Mouse (Mus musculus): ENCODE measurements around the gene Idnk. TPM values are rescaled to one million over a fixed set of nuclear protein-coding genes. Genes with fewer than 3 reads are reported as not detected.
A peak's percentile ranks its signal among the peaks of the same experiment; 100 is the strongest.

The Idnk gene
- polyA plus RNA-seq, 1 experiment from 2014 or later: 72.4 TPM

DNA sequence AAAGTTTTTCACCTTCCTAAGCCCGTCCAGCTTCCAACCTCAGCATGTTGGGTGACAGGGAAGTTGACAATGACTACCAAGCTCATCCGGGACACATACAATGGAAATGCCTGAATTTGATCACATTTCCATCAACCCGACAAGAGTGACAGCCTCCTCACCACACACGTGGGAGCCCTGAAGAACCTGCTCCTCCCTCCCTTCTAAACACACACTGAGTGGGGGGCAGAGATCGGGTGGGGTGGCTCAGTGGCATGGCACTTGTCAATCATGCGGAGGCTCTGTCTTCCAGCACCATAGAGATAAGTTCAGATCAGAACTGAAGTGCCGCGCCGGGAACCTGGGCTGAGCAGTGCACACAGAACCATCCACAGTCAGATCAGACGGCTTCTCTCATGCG is 7.0 kb upstream of the Idnk start:
- H3K27ac ChIP-seq (ENCODE audit: low read depth, low read length): no peak overlapping the region
- ATAC-seq: no peak
- WGBS: 75% methylated on average over 11 of the region's 11 CpGs
- no peaks in the 10 kb centered on the region for H3K36me3 ChIP-seq (ENCODE audit: control insufficient read depth, insufficient read depth, low read length)
- DNase-seq (ENCODE audit: low spot score): no peak
- H3K9me3 ChIP-seq (replicated peaks; ENCODE audit: control insufficient read depth, low read length): no peaks in the 10 kb centered on the region
- H3K4me3 ChIP-seq (ENCODE audit: low read depth, low read length): no peak overlapping the region
- H3K27me3 ChIP-seq (replicated peaks; ENCODE audit: control insufficient read depth, insufficient read depth, low read length): no peaks in the 10 kb centered on the region
- no peak overlapping the region for H3K9ac ChIP-seq (ENCODE audit: low read length)
- H3K4me1 ChIP-seq (ENCODE audit: control insufficient read depth, insufficient read depth, low read length): 0 out of 2 replicates have a peak, but pooled peaks cover 3% of the 10 kb centered on the region
- no peak overlapping the region for H3K4me2 ChIP-seq (ENCODE audit: low read length)

DNA sequence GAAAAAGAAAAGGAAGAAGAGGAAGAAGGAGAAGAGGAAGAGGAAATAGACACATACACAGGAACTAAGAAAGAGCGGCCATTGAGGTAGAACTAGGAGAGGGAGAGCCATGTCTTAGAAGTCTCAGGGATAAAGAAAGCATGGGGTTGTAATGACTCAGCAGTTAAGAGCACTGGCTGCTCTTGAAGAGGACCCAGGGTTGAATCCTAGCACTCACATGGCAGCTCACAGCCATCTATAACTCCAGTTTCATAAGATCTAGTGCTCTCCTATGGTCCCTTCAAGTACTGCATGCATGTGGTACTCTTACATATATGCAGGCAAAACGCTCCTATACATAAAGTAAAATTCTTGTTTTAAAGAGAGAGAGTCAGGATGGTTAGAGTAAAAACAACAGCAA is 1.4 kb upstream of the Idnk start:
- no peaks in the 10 kb centered on the region for H3K9me3 ChIP-seq (replicated peaks; ENCODE audit: control insufficient read depth, low read length)
- ATAC-seq (no peak), DNase-seq (ENCODE audit: low spot score) (no peak)
- no peak overlapping the region for H3K4me3 ChIP-seq (ENCODE audit: low read depth, low read length)
- no peak overlapping the region for H3K27ac ChIP-seq (ENCODE audit: low read depth, low read length)
- no peaks in the 10 kb centered on the region for H3K27me3 ChIP-seq (replicated peaks; ENCODE audit: control insufficient read depth, insufficient read depth, low read length)
- H3K4me2 ChIP-seq (ENCODE audit: low read length): no peak overlapping the region
- peaks cover 8% of the 10 kb centered on the region; the same call in 1 of the 2 replicates for H3K4me1 ChIP-seq (ENCODE audit: control insufficient read depth, insufficient read depth, low read length)
- WGBS: 81% methylated on average over 2 of the region's 2 CpGs
- H3K36me3 ChIP-seq (ENCODE audit: control insufficient read depth, insufficient read depth, low read length): peaks cover 12% of the 10 kb centered on the region
- no peak overlapping the region for H3K9ac ChIP-seq (ENCODE audit: low read length)

DNA sequence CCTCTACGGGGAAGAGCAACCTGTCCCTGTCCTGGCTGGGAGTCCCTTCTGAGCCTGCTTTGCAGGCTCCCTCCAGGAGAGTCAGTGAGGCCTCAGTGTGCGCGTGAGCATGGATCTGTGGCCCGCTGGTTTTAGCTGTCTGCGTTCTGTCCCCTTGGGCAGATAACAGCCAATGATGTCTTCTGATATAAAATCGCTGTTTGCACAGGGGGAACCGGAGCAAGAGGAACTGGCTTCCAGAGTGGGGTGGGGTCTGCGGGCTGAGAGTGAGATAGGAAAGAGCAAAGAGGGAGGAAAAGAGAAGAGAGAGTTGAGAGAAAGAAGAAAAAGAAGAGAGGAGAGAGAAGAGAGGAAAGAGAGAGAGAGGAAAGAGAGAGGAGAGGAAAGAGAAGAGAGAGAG is 413 bp upstream of the Idnk start:
- peaks cover 16% of the 10 kb centered on the region for H3K36me3 ChIP-seq (ENCODE audit: control insufficient read depth, insufficient read depth, low read length)
- 23% methylated on average over 8 of the region's 8 CpGs for WGBS
- H3K9me3 ChIP-seq (replicated peaks; ENCODE audit: control insufficient read depth, low read length): no peaks in the 10 kb centered on the region
- peak; percentile 11; the same call in 1 of the 2 replicates for ATAC-seq
- peak overlapping the region; percentile 87 for H3K4me2 ChIP-seq (ENCODE audit: low read length)
- peak overlapping the region; percentile 91 for H3K9ac ChIP-seq (ENCODE audit: low read length)
- H3K4me3 ChIP-seq (ENCODE audit: low read depth, low read length): peak overlapping the region; percentile 86
- 0 out of 2 replicates have a peak overlapping the region, but pooled peaks have one; percentile 27 for H3K27ac ChIP-seq (ENCODE audit: low read depth, low read length)
- DNase-seq (ENCODE audit: low spot score): no peak
- peaks cover 8% of the 10 kb centered on the region; the same call in 1 of the 2 replicates for H3K4me1 ChIP-seq (ENCODE audit: control insufficient read depth, insufficient read depth, low read length)
- no peaks in the 10 kb centered on the region for H3K27me3 ChIP-seq (replicated peaks; ENCODE audit: control insufficient read depth, insufficient read depth, low read length)

DNA sequence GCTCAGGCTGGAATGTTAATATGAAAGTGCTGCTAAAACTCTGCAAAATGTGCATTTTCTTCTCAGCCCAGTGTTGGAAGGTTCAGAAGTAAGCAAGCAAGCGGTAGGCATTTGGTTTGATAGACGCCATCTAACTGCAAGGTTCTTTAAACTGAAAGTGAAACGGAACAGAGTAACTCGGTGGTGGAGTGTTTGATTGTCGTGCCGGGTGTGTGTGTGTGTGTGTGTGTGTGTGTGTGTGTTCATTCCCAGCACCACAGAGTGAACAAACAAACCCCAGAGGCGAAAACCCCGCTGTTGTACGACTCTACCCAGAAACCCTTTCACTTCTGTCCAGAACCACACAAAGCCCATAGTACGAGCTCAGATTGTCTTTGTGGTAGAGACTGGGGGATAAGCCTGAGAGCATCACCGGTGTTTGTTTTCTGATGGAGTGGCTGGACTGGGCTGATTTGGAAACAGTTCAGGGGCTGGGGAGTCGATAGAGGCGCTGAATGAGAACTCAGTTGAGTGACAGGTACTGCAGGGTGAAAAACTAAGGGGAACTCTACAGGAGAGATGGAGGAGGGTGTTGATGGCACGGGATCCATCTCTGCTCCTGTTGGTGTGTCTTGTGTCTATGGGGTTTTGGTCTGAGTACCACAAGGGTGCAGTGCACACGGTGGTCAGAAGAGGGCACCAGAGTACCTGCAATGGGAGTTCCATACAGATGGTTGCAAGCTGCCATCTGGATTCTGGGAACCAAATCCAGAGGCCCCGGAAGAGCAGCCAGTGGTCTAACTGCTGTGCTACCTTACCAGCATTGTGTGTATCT is 857 bp downstream of the Idnk start:
- H3K4me1 ChIP-seq (ENCODE audit: control insufficient read depth, insufficient read depth, low read length): peaks cover 8% of the 10 kb centered on the region; the same call in 1 of the 2 replicates
- H3K4me3 ChIP-seq (ENCODE audit: low read depth, low read length): peak overlapping the region; percentile 86
- no peak overlapping the region for H3K27ac ChIP-seq (ENCODE audit: low read depth, low read length)
- H3K9me3 ChIP-seq (replicated peaks; ENCODE audit: control insufficient read depth, low read length): no peaks in the 10 kb centered on the region
- ATAC-seq (peak; percentile 63), DNase-seq (ENCODE audit: low spot score) (peak; percentile 95)
- 9% methylated on average over 16 of the region's 16 CpGs for WGBS
- peaks cover 22% of the 10 kb centered on the region for H3K36me3 ChIP-seq (ENCODE audit: control insufficient read depth, insufficient read depth, low read length)
- H3K4me2 ChIP-seq (ENCODE audit: low read length): peak overlapping the region; percentile 87
- no peaks in the 10 kb centered on the region for H3K27me3 ChIP-seq (replicated peaks; ENCODE audit: control insufficient read depth, insufficient read depth, low read length)
- peak overlapping the region; percentile 91 for H3K9ac ChIP-seq (ENCODE audit: low read length)

DNA sequence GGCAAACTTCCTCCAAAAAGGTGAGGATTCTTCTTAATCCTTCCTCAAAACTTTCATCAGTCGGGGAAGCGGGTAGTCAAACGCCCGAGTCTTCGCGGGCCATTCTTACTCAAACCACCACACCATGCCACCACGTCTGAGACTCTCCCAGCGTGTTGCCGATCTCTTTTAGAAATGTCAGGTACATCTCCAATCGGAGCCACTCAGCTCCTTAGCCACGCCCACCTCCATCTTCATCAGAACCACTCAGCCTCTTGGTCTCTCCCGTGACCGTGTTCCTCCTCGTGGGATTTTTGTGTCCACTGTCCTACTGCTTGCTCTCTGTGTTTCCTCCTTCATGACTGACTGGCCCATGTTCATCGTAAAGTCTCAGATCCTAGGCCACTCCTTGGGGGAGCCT is 3.3 kb downstream of the Idnk start:
- no peaks in the 10 kb centered on the region for H3K27me3 ChIP-seq (replicated peaks; ENCODE audit: control insufficient read depth, insufficient read depth, low read length)
- 95% methylated on average over 15 of the region's 15 CpGs for WGBS
- DNase-seq (ENCODE audit: low spot score): no peak
- no peak overlapping the region for H3K4me3 ChIP-seq (ENCODE audit: low read depth, low read length)
- H3K27ac ChIP-seq (ENCODE audit: low read depth, low read length): no peak overlapping the region
- no peak overlapping the region for H3K9ac ChIP-seq (ENCODE audit: low read length)
- H3K4me1 ChIP-seq (ENCODE audit: control insufficient read depth, insufficient read depth, low read length): peaks cover 8% of the 10 kb centered on the region; the same call in 1 of the 2 replicates
- H3K36me3 ChIP-seq (ENCODE audit: control insufficient read depth, insufficient read depth, low read length): peaks cover 33% of the 10 kb centered on the region
- H3K4me2 ChIP-seq (ENCODE audit: low read length): no peak overlapping the region
- ATAC-seq: no peak
- H3K9me3 ChIP-seq (replicated peaks; ENCODE audit: control insufficient read depth, low read length): no peaks in the 10 kb centered on the region

DNA sequence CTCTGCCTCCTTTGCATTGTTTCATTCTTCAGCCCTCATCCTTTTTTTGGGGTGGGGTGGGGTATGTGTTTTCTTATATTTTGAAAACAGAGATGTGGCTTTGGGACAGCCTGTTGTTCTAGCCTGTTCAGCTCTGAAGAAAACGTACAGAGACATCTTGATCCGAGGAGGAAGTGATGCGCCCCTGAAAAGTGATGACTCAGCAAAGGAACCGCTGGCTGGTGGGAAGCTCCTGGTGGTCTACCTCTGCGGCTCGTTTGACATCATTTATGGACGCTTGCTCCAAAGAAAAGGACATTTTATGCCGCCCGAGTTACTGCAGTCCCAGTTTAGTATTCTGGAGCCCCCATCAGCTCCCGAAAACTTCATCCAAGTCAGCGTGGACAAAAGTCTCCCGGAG is 5.9 kb downstream of the Idnk start:
- no peak overlapping the region for H3K4me2 ChIP-seq (ENCODE audit: low read length)
- WGBS: 94% methylated on average over 12 of the region's 12 CpGs
- DNase-seq (ENCODE audit: low spot score): no peak

DNA sequence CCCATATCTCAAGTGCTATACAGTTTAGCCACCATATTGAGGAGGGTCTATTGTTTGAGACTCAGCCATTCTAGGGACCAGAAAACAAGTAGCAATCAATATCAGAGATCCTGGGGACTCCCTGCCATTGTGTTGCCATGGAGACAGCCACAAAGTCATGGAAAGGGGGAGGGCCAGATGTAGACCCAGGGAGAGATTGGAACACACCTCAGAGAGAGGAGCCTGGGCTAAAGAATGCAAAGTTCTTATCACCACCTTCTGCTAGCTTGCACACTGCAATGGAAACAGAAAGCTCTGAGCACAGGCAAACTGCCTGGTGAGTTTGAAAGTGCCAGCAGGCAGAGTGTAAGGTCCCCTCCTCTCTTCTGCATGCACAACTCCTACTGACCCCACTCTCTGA is 10.7 kb downstream of the Idnk start:
- DNase-seq (ENCODE audit: low spot score) (no peak), ATAC-seq (no peak)
- H3K27ac ChIP-seq (ENCODE audit: low read depth, low read length): no peak overlapping the region
- no peaks in the 10 kb centered on the region for H3K27me3 ChIP-seq (replicated peaks; ENCODE audit: control insufficient read depth, insufficient read depth, low read length)
- peaks cover 27% of the 10 kb centered on the region for H3K36me3 ChIP-seq (ENCODE audit: control insufficient read depth, insufficient read depth, low read length)
- no peak overlapping the region for H3K4me3 ChIP-seq (ENCODE audit: low read depth, low read length)
- no peaks in the 10 kb centered on the region for H3K4me1 ChIP-seq (ENCODE audit: control insufficient read depth, insufficient read depth, low read length)
- no peak overlapping the region for H3K4me2 ChIP-seq (ENCODE audit: low read length)
- no peaks in the 10 kb centered on the region for H3K9me3 ChIP-seq (replicated peaks; ENCODE audit: control insufficient read depth, low read length)
- no peak overlapping the region for H3K9ac ChIP-seq (ENCODE audit: low read length)

More for the DNA sequence above, 5.9 kb downstream of the Idnk start:
- H3K9ac ChIP-seq (ENCODE audit: low read length): no peak overlapping the region
- H3K9me3 ChIP-seq (replicated peaks; ENCODE audit: control insufficient read depth, low read length): no peaks in the 10 kb centered on the region
- H3K27ac ChIP-seq (ENCODE audit: low read depth, low read length): no peak overlapping the region
- no peaks in the 10 kb centered on the region for H3K27me3 ChIP-seq (replicated peaks; ENCODE audit: control insufficient read depth, insufficient read depth, low read length)
- peaks cover 37% of the 10 kb centered on the region for H3K36me3 ChIP-seq (ENCODE audit: control insufficient read depth, insufficient read depth, low read length)
- peaks cover 1% of the 10 kb centered on the region; the same call in 1 of the 2 replicates for H3K4me1 ChIP-seq (ENCODE audit: control insufficient read depth, insufficient read depth, low read length)
- ATAC-seq: no peak
- no peak overlapping the region for H3K4me3 ChIP-seq (ENCODE audit: low read depth, low read length)

DNA sequence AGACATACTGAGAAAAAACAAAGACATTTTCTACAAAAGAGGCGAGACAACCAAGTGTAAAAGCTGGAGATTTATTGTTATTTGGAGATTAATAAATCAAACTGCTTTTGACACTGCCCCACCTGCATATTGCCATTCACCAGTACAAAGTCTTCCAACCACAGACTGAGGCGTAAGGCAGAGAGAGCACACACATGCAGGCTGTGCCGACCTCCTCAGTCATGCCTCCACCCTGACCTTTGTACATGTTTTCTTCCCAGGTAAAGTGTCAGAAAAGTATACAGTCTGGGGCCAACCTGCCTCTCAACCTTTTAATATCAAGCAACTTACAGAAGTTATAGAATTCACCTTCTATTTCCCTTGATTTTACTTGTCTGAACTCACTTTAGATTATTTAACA is 18.7 kb downstream of the Idnk start:
- no peak for DNase-seq (ENCODE audit: low spot score)

DNA sequence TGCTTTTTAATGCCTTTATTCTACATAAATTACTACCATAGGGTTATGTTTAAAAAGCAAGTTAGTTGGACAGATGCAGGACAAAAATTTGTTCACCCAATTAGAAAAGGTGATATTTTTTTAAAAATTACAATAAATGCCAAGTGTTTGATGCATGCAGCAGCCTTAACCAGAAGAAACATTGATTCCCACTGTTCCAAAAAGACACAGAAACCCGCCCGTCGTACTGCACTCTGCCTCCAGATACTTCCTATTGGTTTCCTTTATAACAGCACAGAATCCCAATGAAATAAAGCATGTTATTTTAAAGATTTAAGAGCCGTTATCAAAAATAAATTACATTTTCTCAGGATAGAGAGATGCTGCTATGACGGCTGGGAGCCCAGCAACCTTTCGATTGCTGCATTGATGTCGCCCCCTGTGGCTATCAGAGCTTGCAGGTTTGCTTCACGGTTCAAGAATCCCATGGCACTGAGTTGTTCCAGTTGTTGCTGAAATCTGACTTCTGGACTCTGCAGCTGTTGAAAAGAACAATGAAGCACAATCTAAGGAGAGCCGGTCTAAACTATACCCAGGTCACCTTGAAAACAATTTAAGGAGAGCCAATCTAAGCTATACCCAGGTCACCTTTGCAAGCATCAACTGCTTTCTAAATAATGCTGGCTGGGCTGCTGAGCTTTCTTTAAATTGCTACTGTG is 20.2 kb downstream of the Idnk start:
- Histone ChIP-seq H3K36me3 (ENCODE audit: control insufficient read depth, insufficient read depth, low read length) (peaks cover 66% of the 10 kb centered on the region), H3K4me1 (ENCODE audit: control insufficient read depth, insufficient read depth, low read length) (no peaks in the 10 kb centered on the region), H3K4me2 (ENCODE audit: low read length) (no peak overlapping the region), H3K9ac (ENCODE audit: low read length) (no peak overlapping the region), H3K27me3 (replicated peaks; ENCODE audit: control insufficient read depth, insufficient read depth, low read length) (no peaks in the 10 kb centered on the region), H3K4me3 (ENCODE audit: low read depth, low read length) (no peak overlapping the region), H3K9me3 (replicated peaks; ENCODE audit: control insufficient read depth, low read length) (no peaks in the 10 kb centered on the region), H3K27ac (ENCODE audit: low read depth, low read length) (no peak overlapping the region)
- DNase-seq (ENCODE audit: low spot score): no peak
- WGBS: 88% methylated on average over 9 of the region's 9 CpGs
- ATAC-seq: no peak

More for the DNA sequence above, 18.7 kb downstream of the Idnk start:
- ATAC-seq: no peak
- no peaks in the 10 kb centered on the region for H3K4me1 ChIP-seq (ENCODE audit: control insufficient read depth, insufficient read depth, low read length)
- 96% methylated on average over 3 of the region's 3 CpGs for WGBS
- H3K36me3 ChIP-seq (ENCODE audit: control insufficient read depth, insufficient read depth, low read length): peaks cover 60% of the 10 kb centered on the region
- H3K4me3 ChIP-seq (ENCODE audit: low read depth, low read length): no peak overlapping the region
- no peak overlapping the region for H3K9ac ChIP-seq (ENCODE audit: low read length)
- no peaks in the 10 kb centered on the region for H3K9me3 ChIP-seq (replicated peaks; ENCODE audit: control insufficient read depth, low read length)
- H3K4me2 ChIP-seq (ENCODE audit: low read length): no peak overlapping the region
- no peaks in the 10 kb centered on the region for H3K27me3 ChIP-seq (replicated peaks; ENCODE audit: control insufficient read depth, insufficient read depth, low read length)
- no peak overlapping the region for H3K27ac ChIP-seq (ENCODE audit: low read depth, low read length)

All from forebrain, embryonic 14.5 days (tissue).